Mouse (Mus musculus): ENCODE data around the gene Fbxo46. TPM values are rescaled to one million over a fixed set of nuclear protein-coding genes. Genes with fewer than 3 reads are reported as not detected.

Gene Fbxo46
- total RNA-seq, 1 experiment from 2014 or later, result 13.3 TPM

- ATAC-seq (ENCODE audit: extremely low read depth, insufficient number of reproducible peaks, low FRiP score, poor library complexity, severe bottlenecking), result no peak
Observed at GRCm38 (mm10) chr7:19091913-19092312, 27.7 kb upstream of the Fbxo46 start.

- ATAC-seq (ENCODE audit: extremely low read depth, insufficient number of reproducible peaks, low FRiP score, poor library complexity, severe bottlenecking), result no peak
Observed at GRCm38 (mm10) chr7:19092381-19093173, 27.1 kb upstream of the Fbxo46 start.

- peak; percentile 53 for ATAC-seq (ENCODE audit: extremely low read depth, insufficient number of reproducible peaks, low FRiP score, poor library complexity, severe bottlenecking)
Observed at GRCm38 (mm10) chr7:19093174-19093521, 26.5 kb upstream of the Fbxo46 start.

DNA sequence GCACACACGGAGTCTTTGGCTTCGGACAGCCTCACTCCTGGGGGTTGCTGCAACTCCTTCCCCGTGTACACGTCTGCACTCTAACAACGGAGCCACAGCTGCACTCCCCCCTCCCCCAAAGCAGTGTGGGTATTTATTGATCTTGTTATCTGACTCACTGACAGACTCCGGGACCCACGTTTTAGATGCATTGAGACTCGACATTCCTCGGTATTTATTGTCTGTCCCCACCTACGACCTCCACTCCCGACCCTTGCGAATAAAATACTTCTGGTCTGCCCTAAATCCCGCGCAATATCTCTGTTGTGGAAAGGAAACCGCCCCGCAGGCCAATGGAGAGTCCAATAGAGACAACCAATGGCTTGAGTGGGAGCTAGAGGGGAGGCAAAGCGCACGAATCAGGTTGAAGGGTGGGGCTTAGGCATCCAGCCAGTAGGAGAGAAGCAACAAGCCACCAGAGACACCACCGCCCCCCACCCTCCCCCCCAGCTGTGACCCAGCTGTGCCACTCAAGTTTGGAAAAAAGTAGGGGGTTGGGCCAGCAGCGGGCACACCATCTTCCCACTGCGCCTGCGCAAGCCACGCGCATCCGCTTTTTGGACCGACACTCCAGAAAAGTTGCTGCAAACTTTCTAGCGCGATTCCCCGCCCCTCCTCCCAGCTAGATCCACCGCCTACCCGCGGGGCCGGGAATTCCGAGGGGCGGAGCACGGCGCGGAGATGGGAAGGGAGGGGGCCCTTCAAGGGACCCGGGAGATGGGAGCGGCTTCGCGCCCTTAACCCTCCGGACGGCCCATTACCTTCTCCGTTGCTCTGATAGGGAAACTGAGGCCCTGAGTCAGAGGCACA, 25.9 kb upstream of the Fbxo46 start:
- peak; percentile 28; the same call in 1 of the 2 replicates for ATAC-seq (ENCODE audit: extremely low read depth, insufficient number of reproducible peaks, low FRiP score, poor library complexity, severe bottlenecking)

GRCm38 (mm10) chr7:19094471-19094825, 25.2 kb upstream of the Fbxo46 start, which contains the start of gene Six5:
Gene Six5 (plus strand): TSS chr7:19094594.
- no peak for ATAC-seq (ENCODE audit: extremely low read depth, insufficient number of reproducible peaks, low FRiP score, poor library complexity, severe bottlenecking)

DNA sequence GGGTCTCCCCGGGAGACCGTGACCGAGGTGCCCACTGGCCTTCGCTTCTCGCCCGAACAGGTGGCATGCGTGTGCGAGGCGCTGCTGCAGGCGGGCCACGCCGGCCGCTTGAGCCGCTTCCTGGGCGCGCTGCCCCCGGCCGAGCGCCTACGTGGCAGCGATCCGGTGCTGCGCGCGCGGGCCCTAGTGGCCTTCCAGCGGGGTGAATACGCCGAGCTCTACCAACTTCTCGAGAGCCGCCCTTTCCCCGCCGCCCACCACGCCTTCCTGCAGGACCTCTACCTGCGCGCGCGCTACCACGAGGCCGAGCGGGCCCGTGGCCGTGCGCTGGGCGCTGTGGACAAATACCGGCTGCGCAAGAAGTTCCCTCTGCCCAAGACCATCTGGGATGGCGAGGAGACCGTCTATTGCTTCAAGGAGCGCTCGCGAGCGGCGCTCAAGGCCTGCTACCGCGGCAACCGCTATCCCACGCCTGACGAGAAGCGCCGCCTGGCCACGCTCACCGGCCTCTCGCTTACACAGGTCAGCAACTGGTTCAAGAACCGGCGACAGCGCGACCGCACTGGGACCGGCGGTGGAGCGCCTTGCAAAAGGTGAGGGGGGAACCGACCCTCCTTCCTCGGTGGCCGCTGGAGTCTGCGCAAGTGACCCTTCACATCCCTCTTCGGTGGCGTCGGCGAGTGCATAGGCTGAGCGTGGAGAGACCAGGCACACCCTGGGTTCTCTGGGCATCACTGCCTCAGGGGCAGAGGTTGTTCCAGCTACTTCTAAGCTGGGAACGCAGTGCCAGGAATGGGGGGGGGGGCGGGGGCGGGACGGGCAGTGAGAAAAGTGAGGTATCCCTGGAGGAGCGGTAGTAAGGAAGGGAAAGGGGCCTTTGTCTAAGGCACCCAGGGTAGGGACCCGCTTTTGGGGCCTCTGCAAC, 24.6 kb upstream of the Fbxo46 start:
- no peak for ATAC-seq (ENCODE audit: extremely low read depth, insufficient number of reproducible peaks, low FRiP score, poor library complexity, severe bottlenecking)

DNA sequence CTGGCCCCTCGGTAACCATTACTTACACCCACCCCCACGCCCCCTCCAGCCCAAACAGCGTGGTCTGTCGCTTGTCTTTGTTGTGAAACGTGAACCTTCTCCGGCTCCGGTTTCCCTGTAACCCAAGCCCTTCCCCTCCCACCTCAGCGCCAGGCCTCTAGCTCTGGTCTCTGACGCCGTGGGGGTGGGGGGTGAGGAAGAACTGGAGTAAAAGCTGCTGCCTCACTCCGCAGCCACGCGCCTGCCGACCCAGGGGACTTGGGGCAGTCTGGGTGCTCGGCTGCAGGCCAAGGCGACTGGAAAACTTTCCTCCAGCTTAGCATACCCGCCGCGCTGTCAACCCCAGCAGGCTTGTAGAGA, 23.9 kb upstream of the Fbxo46 start:
- no peak for ATAC-seq (ENCODE audit: extremely low read depth, insufficient number of reproducible peaks, low FRiP score, poor library complexity, severe bottlenecking)

DNA sequence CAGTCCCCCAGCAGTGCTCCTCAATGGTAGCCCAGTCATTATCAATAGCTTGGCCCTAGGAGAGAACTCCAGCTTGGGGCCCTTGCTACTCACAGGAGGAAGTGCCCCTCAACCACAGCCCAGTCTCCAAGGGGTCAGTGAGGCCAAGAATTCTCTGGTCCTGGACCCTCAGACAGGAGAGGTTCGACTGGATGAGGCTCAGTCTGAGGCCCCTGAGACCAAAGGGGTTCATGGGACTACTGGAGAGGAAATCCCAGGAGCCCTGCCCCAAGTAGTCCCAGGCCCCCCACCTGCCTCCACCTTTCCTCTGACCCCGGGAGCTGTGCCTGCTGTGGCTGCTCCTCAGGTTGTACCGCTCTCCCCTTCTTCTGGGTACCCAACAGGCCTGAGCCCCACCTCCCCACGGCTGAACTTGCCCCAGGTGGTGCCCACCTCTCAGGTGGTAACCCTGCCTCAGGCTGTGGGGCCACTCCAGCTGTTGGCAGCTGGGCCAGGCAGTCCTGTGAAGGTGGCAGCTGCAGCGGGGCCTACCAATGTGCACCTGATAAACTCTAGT, 23.2 kb upstream of the Fbxo46 start:
- ATAC-seq (ENCODE audit: extremely low read depth, insufficient number of reproducible peaks, low FRiP score, poor library complexity, severe bottlenecking), result no peak

DNA sequence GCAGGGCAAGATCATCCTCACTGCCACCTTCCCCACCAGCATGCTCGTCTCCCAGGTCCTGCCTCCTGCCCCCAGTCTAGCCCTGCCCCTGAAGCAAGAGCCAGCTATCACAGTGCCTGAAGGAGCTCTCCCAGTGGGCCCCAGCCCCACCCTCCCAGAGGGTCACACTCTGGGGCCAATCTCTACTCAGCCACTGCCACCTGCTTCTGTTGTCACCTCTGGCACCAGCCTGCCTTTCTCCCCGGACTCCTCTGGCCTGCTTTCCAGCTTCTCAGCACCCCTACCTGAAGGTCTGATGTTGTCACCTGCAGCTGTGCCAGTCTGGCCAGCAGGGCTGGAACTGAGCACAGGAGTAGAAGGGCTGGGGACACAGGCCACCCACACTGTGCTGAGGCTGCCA, 22.4 kb upstream of the Fbxo46 start:
- ATAC-seq (ENCODE audit: extremely low read depth, insufficient number of reproducible peaks, low FRiP score, poor library complexity, severe bottlenecking), result no peak

DNA sequence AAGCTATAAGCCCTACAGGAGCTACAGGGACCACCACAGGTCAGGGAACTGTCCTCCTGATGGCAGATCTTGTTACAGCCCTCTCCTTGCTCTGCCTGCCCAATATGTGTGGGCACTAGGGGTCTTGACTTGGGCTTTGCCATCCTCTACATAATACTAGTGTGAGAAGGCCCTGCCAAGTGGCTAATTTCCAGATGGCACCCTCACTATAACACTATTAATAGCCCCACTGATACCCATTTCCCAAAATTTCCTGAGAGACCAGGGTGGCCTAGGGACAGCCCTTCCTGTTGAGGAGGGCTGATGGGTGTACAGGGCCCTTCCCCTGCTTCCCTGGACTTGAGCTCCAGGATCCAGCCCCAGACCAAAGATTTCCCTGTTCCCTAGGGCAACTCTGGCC, 21.8 kb upstream of the Fbxo46 start:
- no peak for ATAC-seq (ENCODE audit: extremely low read depth, insufficient number of reproducible peaks, low FRiP score, poor library complexity, severe bottlenecking)

- ATAC-seq (ENCODE audit: extremely low read depth, insufficient number of reproducible peaks, low FRiP score, poor library complexity, severe bottlenecking), result no peak
Observed at GRCm38 (mm10) chr7:19098811-19099210, 20.8 kb upstream of the Fbxo46 start.

GRCm38 (mm10) chr7:19100290-19100689, 19.4 kb upstream of the Fbxo46 start:
- ATAC-seq (ENCODE audit: extremely low read depth, insufficient number of reproducible peaks, low FRiP score, poor library complexity, severe bottlenecking), result no peak

DNA sequence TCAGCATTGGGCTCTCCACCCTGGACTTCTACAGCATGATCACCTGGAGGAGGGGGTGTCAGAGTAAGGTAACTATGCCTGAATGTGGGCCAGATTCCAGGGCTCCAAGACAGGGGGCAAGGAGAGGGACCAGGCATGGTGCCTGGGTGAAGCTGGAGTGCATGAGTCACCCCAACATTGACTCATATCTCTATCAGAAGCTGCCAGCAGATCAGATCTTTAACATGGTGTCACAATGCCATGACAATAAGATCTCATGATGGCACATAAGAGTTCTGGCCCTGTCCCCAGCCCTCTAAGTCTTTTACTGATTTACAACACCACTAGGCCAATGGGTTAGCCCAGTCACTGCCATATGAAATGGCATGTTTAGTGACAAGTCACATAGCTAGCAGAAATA, 15.9 kb upstream of the Fbxo46 start:
- ATAC-seq (ENCODE audit: extremely low read depth, insufficient number of reproducible peaks, low FRiP score, poor library complexity, severe bottlenecking), result no peak

DNA sequence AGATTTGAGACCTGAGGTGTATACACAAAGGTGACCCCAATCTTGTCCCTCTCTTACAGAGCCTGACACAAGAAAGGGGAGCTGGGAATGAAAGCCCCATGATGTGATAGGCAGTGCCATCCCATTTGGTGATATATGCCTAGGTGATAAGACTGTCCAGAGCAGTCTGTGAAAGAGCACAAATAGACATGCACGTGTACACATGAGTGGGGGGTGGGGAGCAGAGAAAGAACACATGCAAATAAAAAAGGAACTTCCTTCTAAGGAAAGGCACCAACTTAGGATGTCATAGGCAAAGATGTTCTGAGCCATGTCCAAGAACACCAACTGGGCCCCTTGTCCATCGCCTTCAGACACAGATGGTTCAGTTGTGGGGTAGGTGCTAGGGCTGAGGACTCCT, 15.2 kb upstream of the Fbxo46 start:
- ATAC-seq (ENCODE audit: extremely low read depth, insufficient number of reproducible peaks, low FRiP score, poor library complexity, severe bottlenecking), result no peak

- no peak for ATAC-seq (ENCODE audit: extremely low read depth, insufficient number of reproducible peaks, low FRiP score, poor library complexity, severe bottlenecking)
Observed at GRCm38 (mm10) chr7:19107436-19107835, 12.2 kb upstream of the Fbxo46 start.

DNA sequence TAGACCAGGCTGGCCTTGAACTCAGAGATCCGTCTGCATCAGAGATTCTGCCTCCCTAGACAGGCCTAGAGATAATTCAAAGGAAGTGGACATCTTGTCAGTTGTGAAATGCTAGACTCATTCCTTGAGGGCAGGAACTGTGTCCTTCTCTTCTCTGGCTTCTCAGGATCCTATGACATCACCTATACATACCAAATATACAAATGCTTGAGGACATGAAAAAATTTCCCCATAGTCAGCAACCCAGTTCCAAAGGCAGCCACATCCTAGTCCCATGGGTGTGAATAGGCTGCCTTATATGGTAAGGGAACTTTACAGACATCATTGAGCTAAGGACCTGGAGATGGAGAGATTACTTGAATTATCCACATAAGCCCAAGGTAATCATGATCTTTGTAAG, 10.1 kb upstream of the Fbxo46 start:
- ATAC-seq (ENCODE audit: extremely low read depth, insufficient number of reproducible peaks, low FRiP score, poor library complexity, severe bottlenecking), result no peak

DNA sequence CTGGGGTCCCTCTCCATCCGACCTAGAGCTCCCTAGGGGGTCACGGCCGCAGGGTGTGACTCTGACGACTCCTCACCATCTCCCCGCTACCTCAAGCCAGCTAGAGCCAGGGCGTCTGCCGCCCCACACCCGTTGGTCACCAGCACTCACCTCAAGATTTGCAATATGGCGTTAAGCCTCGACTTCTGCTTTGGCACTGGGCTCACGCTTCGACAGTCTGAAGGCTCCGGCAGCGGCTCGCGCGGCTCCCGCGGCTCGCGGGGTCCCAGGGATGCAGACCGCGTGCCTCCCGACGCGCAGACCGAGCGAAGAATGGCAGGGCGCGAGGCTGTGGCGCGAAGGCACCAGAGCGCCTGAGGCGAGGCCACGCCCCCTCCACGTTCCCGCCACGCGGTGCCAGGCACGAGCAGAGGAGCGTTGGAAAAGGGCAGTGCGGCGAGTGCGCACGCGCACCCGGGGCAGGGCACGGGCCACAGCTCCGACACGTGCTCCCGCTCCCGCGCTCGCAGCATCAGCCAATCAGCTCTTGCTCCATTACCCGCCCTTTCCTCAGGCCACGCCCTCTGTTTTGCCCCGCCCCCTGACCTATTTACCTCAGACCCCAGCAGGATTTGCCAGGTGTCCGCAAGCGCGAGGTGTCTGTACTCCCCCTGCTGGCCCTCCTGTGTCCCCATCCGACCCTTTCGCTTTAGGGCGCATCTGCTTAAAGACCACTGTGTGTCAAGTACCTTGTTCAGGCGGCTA, 1.5 kb upstream of the Fbxo46 start, which contains the start of gene Gm4969:
Gene Gm4969, minus strand, starts transcription at position 341 of the 744 bp plus-strand sequence.
- ATAC-seq (ENCODE audit: extremely low read depth, insufficient number of reproducible peaks, low FRiP score, poor library complexity, severe bottlenecking), result no peak

GRCm38 (mm10) chr7:19119083-19119482, 576 bp upstream of the Fbxo46 start:
- ATAC-seq (ENCODE audit: extremely low read depth, insufficient number of reproducible peaks, low FRiP score, poor library complexity, severe bottlenecking), result no peak
